Mouse (Mus musculus) subcutaneous adipose tissue, adult 2 months (tissue): ENCODE measurements around the gene Rprd2. TPM values are rescaled to one million over a fixed set of nuclear protein-coding genes. Genes with fewer than 3 reads are reported as not detected.

Experiments used
- polyA plus RNA-seq: library from polyadenylated mRNA; depleted of rRNA; stranded (reverse); fragments of >200 nt; gene quantifications from 2 replicates; pipeline ENCODE4 v1.2.3, GENCODE M21; 2012; ENCODE audit warnings: low replicate concordance; rRNA removed

Gene Rprd2
- polyA plus RNA-seq: 13.0 and 20.9 TPM in 2 replicates

GRCm38 (mm10) chr3:95818571-95819288 lies at the start of gene Rprd2:
Gene Rprd2 (minus strand): TSS chr3:95818863.

GRCm38 (mm10) chr3:95855502-95856089 lies 36.9 kb upstream of the Rprd2 start, which contains the start of gene Prpf3:
Gene Prpf3 (minus strand): TSS chr3:95855885.

DNA sequence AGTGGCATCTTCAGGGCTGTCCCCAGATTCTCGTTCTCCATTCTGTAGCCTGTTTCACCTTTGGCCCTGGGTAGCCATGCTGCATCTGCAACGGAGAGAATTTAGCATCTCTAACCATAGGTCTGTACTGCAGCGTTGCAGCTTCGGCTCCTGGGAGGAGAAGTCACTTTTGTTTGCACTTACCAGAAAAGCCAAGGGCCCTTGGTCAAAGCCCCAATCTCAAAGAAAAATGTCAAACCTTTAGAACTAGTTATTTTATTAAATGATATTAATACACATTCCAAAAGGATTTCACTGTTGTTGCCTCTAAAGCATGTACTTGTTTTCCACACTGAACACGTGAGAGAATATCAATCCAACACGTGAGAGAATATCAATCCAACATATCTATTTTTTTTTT lies 58.6 kb downstream of the Rprd2 start, which contains the start of gene Tars2:
Gene Tars2 (minus strand): TSS at position 101 of the 400 bp plus-strand sequence.

DNA sequence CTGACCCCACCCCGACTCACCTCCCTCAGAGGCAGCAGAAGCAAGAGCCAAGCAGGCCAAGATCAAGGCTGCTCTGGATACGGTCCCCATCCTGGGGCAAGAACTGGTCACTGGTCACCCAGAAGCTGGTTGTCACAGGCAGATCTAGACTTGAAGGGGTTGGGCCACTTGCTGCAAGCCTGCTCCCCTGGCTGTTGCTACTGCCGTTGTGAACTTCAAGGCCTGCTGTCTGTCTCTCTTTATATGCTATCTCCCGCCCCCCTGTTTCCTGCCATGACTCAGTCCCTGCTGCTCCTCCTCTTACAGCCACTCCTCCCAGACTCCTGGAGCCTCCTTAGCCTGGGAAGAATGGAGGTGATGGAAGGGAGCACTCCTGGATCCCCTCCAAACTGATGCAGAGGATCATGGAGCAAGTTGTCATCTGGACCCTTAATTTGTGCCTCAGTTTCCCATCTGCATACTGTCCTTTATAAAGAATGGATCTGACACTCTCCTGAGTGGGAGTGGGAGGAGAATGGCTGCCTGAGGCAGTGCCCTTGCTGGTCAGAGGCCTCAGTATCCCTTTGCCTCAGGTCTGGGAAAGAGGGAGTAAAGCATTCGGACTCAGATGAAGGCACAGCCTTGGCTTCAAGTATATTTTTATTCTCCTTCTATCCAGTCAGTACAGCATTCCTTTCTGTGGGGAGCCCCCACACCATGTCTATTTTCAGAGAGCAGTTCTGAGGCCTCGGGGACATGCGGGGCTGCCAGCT lies 79.1 kb downstream of the Rprd2 start, which contains the start of gene Ecm1:
Gene Ecm1 (minus strand): TSS at position 217 of the 752 bp plus-strand sequence.

Other genes with a start within 250 kb of the Rprd2 start
- gene Golph3l, start 229.9 kb downstream of the Rprd2 start, polyA plus RNA-seq: 8.7 and 12.1 TPM in 2 replicates
- 12.2 and 18.1 TPM in 2 replicates for gene Ensa, start 193.9 kb downstream of the Rprd2 start, polyA plus RNA-seq
- 33.3 and 71.8 TPM in 2 replicates for gene Mcl1, start 160.1 kb downstream of the Rprd2 start, polyA plus RNA-seq
- gene Adamtsl4, start 130.9 kb downstream of the Rprd2 start, polyA plus RNA-seq: 21.6 and 36.6 TPM in 2 replicates
- gene Ecm1, start 79.3 kb downstream of the Rprd2 start, polyA plus RNA-seq: 371 and 414 TPM in 2 replicates
- 30.9 and 43.4 TPM in 2 replicates for gene Tars2, start 58.7 kb downstream of the Rprd2 start, polyA plus RNA-seq
- 11.2 and 18.3 TPM in 2 replicates for gene Prpf3, start 37.0 kb upstream of the Rprd2 start, polyA plus RNA-seq
- gene Mrps21, start 52.7 kb upstream of the Rprd2 start, polyA plus RNA-seq: 99.3 and 137 TPM in 2 replicates
- gene Ciart, start 63.4 kb upstream of the Rprd2 start, polyA plus RNA-seq: 3.8 and 5.0 TPM in 2 replicates
- gene BC028528, start 73.1 kb upstream of the Rprd2 start, polyA plus RNA-seq: 14.4 and 27.4 TPM in 2 replicates
- 111 and 138 TPM in 2 replicates for gene Aph1a, start 75.1 kb upstream of the Rprd2 start, polyA plus RNA-seq
- 0.75 and 2.7 TPM in 2 replicates for gene Car14, start 85.8 kb upstream of the Rprd2 start, polyA plus RNA-seq
- 9.5 and 23.5 TPM in 2 replicates for gene Anp32e, start 110.4 kb upstream of the Rprd2 start, polyA plus RNA-seq
- gene Plekho1, start 177.1 kb upstream of the Rprd2 start, polyA plus RNA-seq: 62.6 and 132 TPM in 2 replicates
- gene Vps45, start 239.6 kb upstream of the Rprd2 start, polyA plus RNA-seq: 6.9 and 8.3 TPM in 2 replicates